Mouse (Mus musculus) heart, adult 2 months (tissue): ENCODE measurements at regions not wholly inside any gene's neighbourhood (a gene's known extent, or its start where the extent isn't known, plus 50 kb on each side); places are given as distances from the start of the nearest gene placed in this dataset.

Experiments
- CTCF ChIP-seq: fragments of 200-600 bp; IDR thresholded peaks from 2 replicates; pipeline ENCODE4 v1.8.1; 2022; ENCODE audit warnings: antibody characterized with exemption, mild to moderate bottlenecking, moderate library complexity
- EP300 ChIP-seq: fragments of 200-500 bp; IDR thresholded peaks from 2 replicates; pipeline ENCODE4 v1.6.1; 2011; ENCODE audit warnings: low read depth, low read length, control low read depth; ENCODE audit not compliant: insufficient read depth

DNA sequence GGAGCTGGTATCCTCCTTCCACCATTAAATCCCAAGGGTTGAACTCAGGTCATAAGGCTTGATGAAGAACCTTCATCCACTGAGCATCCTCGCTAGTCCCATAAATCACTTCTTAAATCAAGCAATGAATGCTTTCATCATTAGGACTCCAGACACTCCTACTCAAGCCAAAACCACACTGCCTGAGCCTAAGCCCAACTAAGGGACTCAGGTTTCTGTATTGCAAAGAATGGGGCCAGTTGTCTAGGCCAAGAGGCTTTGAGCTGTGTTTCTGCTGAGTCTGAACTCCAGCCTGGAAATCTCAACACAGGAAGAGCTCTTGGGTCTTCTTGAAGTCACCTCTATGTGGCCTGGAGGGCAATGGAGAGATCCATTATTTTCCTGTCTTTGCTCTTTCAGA, 138.4 kb upstream of the Spdye4c start:
- TF ChIP-seq CTCF (no peak), EP300 (no peak)
